Mouse (Mus musculus) kidney, postnatal 0 days (tissue): ENCODE measurements around the gene Dusp6. TPM values are rescaled to one million over a fixed set of nuclear protein-coding genes. Genes with fewer than 3 reads are reported as not detected.
A peak's percentile ranks its signal among the peaks of the same experiment; 100 is the strongest.

Experiments
- ATAC-seq: fragments of 200-750 bp; cut with Nextera tagmentation; replicated peaks from 2 replicates; pipeline ENCODE4 v1.8.0; 2017; ENCODE audit warnings: low read depth, moderate number of reproducible peaks, moderate TSS enrichment, moderate library complexity; ENCODE audit not compliant: low FRiP score
- DNase-seq: peaks from one replicate; pipeline ENCODE4 v3.0.0-alpha.2; 2016; ENCODE audit warnings: low spot score
- H3K27ac ChIP-seq: fragments of 300-500 bp; sonication (generic); 2 replicates; pipeline ENCODE4 v1.5.1; 2014; ENCODE audit warnings: mild to moderate bottlenecking
- H3K27me3 ChIP-seq: fragments of 300-500 bp; sonication (generic); 2 replicates; pipeline ENCODE4 v1.6.1; 2014; ENCODE audit warnings: low read length, mixed read lengths; ENCODE audit not compliant: insufficient read depth
- H3K36me3 ChIP-seq: fragments of 300-500 bp; sonication (generic); 2 replicates; pipeline ENCODE4 v1.6.1; 2014; ENCODE audit warnings: low read length, mixed read lengths; ENCODE audit not compliant: insufficient read depth
- H3K4me1 ChIP-seq: fragments of 300-500 bp; sonication (generic); replicated peaks from 2 replicates; pipeline ENCODE4 v1.6.1; 2014; ENCODE audit warnings: antibody characterized with exemption, low read length, mixed read lengths; ENCODE audit not compliant: insufficient read depth
- H3K4me2 ChIP-seq: fragments of 300-500 bp; sonication (generic); 2 replicates; pipeline ENCODE4 v1.6.1; 2014; ENCODE audit warnings: mild to moderate bottlenecking, low read length, moderate library complexity, mixed read lengths
- H3K4me3 ChIP-seq: fragments of 300-500 bp; sonication (generic); replicated peaks from 2 replicates; pipeline ENCODE4 v1.5.1; 2014; ENCODE audit warnings: low read depth, low read length
- H3K9ac ChIP-seq: fragments of 300-500 bp; sonication (generic); 2 replicates; pipeline ENCODE4 v1.6.1; 2014; ENCODE audit warnings: low read depth, low read length
- H3K9me3 ChIP-seq: fragments of 300-500 bp; sonication (generic); replicated peaks from 2 replicates; pipeline ENCODE4 v1.6.1; 2016; ENCODE audit warnings: low read length, inconsistent platforms, mixed read lengths
- CTCF ChIP-seq: IDR thresholded peaks from 2 replicates; pipeline ENCODE4 v1.5.1; 2016; ENCODE audit warnings: antibody characterized with exemption, low read depth, mild to moderate bottlenecking, moderate library complexity
- WGBS: fragments of 180-500 bp; shearing (Covaris S2); extraction: QIAGEN DNeasy Blood & Tissue Kit; methylation state at CpG from one replicate; pipeline ENCODE4 v1.1.7; 2014; 5-methylcytosine and 5-hydroxymethylcytosine counted together
- polyA plus RNA-seq: library from polyadenylated mRNA; unstranded; fragments of >200 nt; fragmentation: Nextera tagmentation; extraction: Ambion mirVana; gene quantifications from 2 replicates; pipeline ENCODE4 v1.2.1, GENCODE M21; 2015

Dusp6 gene
- polyA plus RNA-seq, 1 experiment from 2014 or later: 73.4 TPM

GRCm38 (mm10) chr10:99244655-99245260 is 18.3 kb upstream of the Dusp6 start:
- Histone ChIP-seq H3K27me3 (no peaks in the 10 kb centered on the region), H3K9ac (no peak overlapping the region), H3K4me1 (0 out of 2 replicates have a peak, but pooled peaks cover 3% of the 10 kb centered on the region), H3K4me3 (no peak overlapping the region), H3K27ac (no peak overlapping the region), H3K36me3 (no peaks in the 10 kb centered on the region), H3K9me3 (no peaks in the 10 kb centered on the region), H3K4me2 (no peak overlapping the region)
- no peak for DNase-seq
- TF ChIP-seq CTCF: no peak
- WGBS: 27% methylated on average over 7 of the region's 7 CpGs
- no peak for ATAC-seq

DNA sequence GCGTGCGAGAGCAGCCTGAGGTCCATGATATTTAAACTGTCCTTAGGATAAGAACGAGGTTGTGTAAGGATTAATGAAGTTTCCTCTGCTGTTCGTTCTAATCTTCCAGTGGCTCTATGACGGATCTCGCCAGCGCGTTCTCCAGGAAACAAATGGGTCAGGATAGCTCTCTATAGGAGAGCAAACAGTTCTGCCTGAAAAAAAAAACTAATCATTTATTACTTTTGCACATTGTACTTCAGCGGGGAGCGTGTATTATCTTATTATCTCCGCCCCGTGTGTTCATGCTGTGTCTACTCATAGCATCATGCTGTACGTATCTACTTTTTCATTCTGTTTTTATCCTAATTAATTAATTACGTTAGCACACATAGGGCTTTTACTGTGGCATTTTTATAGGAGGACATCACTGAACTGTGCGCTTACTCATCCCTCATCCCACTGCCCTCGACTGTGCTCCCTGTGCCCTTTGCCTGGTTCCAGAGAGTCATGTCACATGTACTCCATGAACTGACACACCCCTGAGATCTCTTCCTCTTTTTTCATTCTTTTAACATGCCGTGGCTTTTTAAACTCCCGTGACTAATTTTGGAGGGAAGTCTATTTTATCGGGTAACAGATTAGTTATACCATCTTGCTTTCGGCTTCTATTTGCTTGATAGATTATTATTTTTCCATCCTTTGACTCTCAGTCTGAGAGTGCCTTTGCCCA is 16.1 kb upstream of the Dusp6 start:
- Histone ChIP-seq H3K36me3 (no peaks in the 10 kb centered on the region), H3K9me3 (no peaks in the 10 kb centered on the region), H3K9ac (no peak overlapping the region), H3K4me3 (no peak overlapping the region), H3K27me3 (no peaks in the 10 kb centered on the region), H3K4me2 (no peak overlapping the region), H3K4me1 (0 out of 2 replicates have a peak, but pooled peaks cover 3% of the 10 kb centered on the region), H3K27ac (no peak overlapping the region)
- TF ChIP-seq CTCF: no peak
- WGBS: 83% methylated on average over 20 of the region's 20 CpGs
- ATAC-seq (no peak), DNase-seq (no peak)

DNA sequence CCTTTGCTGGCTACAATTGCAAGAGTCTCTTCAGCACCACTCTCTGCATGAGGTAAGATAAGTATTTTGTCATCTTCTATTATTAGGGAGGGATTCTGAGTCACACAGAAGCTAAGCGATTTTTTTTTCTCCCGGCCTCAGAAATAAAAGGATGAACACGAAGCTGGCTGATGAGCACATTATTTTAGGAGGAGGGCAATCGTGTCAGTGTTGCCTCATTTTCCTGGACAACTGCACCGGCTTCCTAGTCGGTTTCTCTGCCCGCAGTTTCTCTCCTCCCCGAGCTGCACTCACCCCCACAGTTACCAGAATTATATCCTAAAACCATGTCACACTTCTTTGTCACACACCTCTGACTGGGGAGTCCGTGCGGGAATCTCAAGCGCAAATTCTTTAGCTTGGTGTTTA is 12.2 kb upstream of the Dusp6 start:
- no peaks in the 10 kb centered on the region for H3K36me3 ChIP-seq
- DNase-seq: no peak
- ATAC-seq: no peak
- no peak overlapping the region for H3K4me2 ChIP-seq
- no peak for TF ChIP-seq CTCF
- no peaks in the 10 kb centered on the region for H3K4me1 ChIP-seq
- no peaks in the 10 kb centered on the region for H3K27me3 ChIP-seq
- no peaks in the 10 kb centered on the region for H3K9me3 ChIP-seq
- H3K4me3 ChIP-seq: no peak overlapping the region
- H3K9ac ChIP-seq: no peak overlapping the region
- WGBS: 68% methylated on average over 11 of the region's 11 CpGs
- H3K27ac ChIP-seq: no peak overlapping the region

- H3K4me3 ChIP-seq: no peak overlapping the region
- no peak for TF ChIP-seq CTCF
- no peaks in the 10 kb centered on the region for H3K9me3 ChIP-seq
- DNase-seq (no peak), ATAC-seq (no peak)
- H3K4me1 ChIP-seq: peaks cover 4% of the 10 kb centered on the region; the same call in 1 of the 2 replicates
- H3K9ac ChIP-seq: no peak overlapping the region
- WGBS: 88% methylated on average over 2 of the region's 2 CpGs
- H3K27ac ChIP-seq: no peak overlapping the region
- H3K4me2 ChIP-seq: no peak overlapping the region
- no peaks in the 10 kb centered on the region for H3K27me3 ChIP-seq
- H3K36me3 ChIP-seq: no peaks in the 10 kb centered on the region
Measured at GRCm38 (mm10) chr10:99253412-99253811, 9.6 kb upstream of the Dusp6 start.

DNA sequence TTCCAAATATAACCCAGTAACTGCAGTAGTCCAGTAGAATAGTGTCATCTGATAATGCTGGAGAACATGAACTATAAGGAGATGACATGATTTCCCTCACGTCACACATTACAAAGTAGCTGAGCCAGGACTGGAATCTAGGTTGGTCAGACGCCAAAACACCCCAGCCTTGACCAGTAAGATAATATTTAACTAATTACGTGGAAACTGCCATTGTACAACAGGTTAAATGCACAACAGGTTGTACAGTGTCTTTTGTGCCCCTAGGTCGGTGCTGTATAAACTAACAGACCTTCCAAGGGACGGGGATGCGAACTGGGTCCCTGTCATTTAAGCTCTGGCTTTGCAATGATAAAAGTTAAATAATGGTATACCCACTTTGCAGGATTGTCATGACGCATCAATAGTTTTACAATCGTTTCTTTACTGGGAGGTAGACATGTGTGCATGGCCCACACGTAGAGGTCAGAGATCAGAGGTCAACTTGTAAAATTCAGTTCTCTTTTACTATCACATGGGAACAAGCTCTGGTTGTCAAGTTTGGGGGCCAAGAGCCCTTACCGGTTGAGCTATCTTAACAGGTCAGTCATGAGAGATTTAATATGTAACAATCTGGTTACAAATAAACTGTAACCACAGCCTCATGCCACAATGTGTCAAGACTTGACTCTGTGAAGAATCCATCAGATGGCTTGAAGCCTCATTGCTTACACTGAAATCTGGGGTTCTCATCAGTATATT is 7.0 kb upstream of the Dusp6 start:
- H3K36me3 ChIP-seq: no peaks in the 10 kb centered on the region
- DNase-seq (no peak), ATAC-seq (peak; percentile 68; the same call in 1 of the 2 replicates)
- H3K4me1 ChIP-seq: peaks cover 7% of the 10 kb centered on the region; the same call in 1 of the 2 replicates
- no peaks in the 10 kb centered on the region for H3K27me3 ChIP-seq
- H3K4me3 ChIP-seq: no peak overlapping the region
- no peak overlapping the region for H3K4me2 ChIP-seq
- no peak overlapping the region for H3K9ac ChIP-seq
- H3K9me3 ChIP-seq: no peaks in the 10 kb centered on the region
- H3K27ac ChIP-seq: peak overlapping the region; percentile 56; the same call in 1 of the 2 replicates
- TF ChIP-seq CTCF: no peak
- WGBS: 45% methylated on average over 10 of the region's 10 CpGs

DNA sequence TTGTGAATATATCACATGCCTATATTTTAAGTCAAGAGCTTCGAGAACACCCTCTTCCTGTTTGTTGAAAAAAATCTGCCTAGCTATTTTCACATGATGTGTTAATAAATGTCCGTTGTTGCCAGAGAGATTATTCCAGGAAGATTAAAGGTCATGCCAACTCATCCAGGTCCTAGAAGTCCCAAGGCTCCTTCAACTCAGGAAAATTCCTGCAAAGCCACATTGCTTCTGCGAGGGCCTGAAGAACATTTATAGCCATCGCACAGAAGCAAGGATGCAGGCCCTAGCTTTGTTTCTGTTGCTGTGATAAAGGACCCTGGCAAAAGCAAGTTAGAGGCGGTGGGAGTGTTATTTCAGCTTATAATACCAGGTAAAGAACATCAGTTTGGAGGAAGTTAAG is 5.5 kb upstream of the Dusp6 start:
- peaks cover 7% of the 10 kb centered on the region; the same call in 1 of the 2 replicates for H3K4me1 ChIP-seq
- TF ChIP-seq CTCF: no peak
- ATAC-seq (no peak), DNase-seq (no peak)
- H3K9ac ChIP-seq: no peak overlapping the region
- H3K27me3 ChIP-seq: no peaks in the 10 kb centered on the region
- WGBS: 48% methylated on average over 5 of the region's 5 CpGs
- H3K4me3 ChIP-seq: no peak overlapping the region
- H3K4me2 ChIP-seq: no peak overlapping the region
- no peaks in the 10 kb centered on the region for H3K9me3 ChIP-seq
- H3K27ac ChIP-seq: peak overlapping the region; percentile 57
- no peaks in the 10 kb centered on the region for H3K36me3 ChIP-seq
